35 mouse cellular contexts compared by ENCODE assay signal in genomic region chr11:80820085-80820484, GRCm38 (mm10). TPM values are rescaled to one million over a fixed set of nuclear protein-coding genes. Genes with fewer than 3 reads are reported as not detected.
DNase-seq lines count a peak whose midpoint lies in the region; ATAC-seq and TF ChIP-seq lines count a peak whose summit lies in the region.
"Had no signal": no experiment of that assay in that cellular context is flagged by ENCODE, and none has a peak within 500 bp of the region (broad histone marks: within the 10 kb centered on the region; RNA-seq: fewer than 3 reads in every experiment).

No protein-coding gene starts in this region.

- no peaks in the 10 kb centered on the region for H3K27me3 ChIP-seq in lung, embryonic 16.5 days (ENCODE audit: control insufficient read depth, insufficient read depth, low read depth, low read length)
- H3K27me3 ChIP-seq in small intestine, adult 2 months (ENCODE audit: control insufficient read depth, insufficient read depth, low read length) = no peaks in the 10 kb centered on the region
- no peaks in the 10 kb centered on the region for H3K27me3 ChIP-seq in forebrain, embryonic 14.5 days (replicated peaks; ENCODE audit: control insufficient read depth, insufficient read depth, low read length)
- H3K27me3 ChIP-seq: CH12.LX; embryonic facial prominence, embryonic 13.5 days; forebrain, embryonic 15.5 days; limb, embryonic 15.5 days; neural tube, embryonic 13.5 days had no signal

- H3K9me3 ChIP-seq in lung, embryonic 16.5 days (ENCODE audit: control insufficient read depth, low read length) = no peaks in the 10 kb centered on the region
- H3K9me3 ChIP-seq in forebrain, embryonic 14.5 days (replicated peaks; ENCODE audit: control insufficient read depth, low read length) = no peaks in the 10 kb centered on the region
- H3K9me3 ChIP-seq: embryonic facial prominence, embryonic 13.5 days; forebrain, embryonic 15.5 days; limb, embryonic 15.5 days; neural tube, embryonic 13.5 days had no signal

- H3K4me1 ChIP-seq in lung, embryonic 16.5 days (replicated peaks; ENCODE audit: control insufficient read depth, insufficient read depth, low read length) = peaks cover 12% of the 10 kb centered on the region
- H3K4me1 ChIP-seq in small intestine, adult 2 months (ENCODE audit: control insufficient read depth, insufficient read depth, insufficient read length, low read length) = peaks cover 24% of the 10 kb centered on the region; the same call in 1 of the 2 replicates
- H3K4me1 ChIP-seq in forebrain, embryonic 14.5 days (ENCODE audit: control insufficient read depth, insufficient read depth, low read length) = 0 out of 2 replicates have a peak, but pooled peaks cover 3% of the 10 kb centered on the region
- H3K4me1 ChIP-seq: forebrain, embryonic 15.5 days had no signal

- H3K4me2 ChIP-seq in lung, embryonic 16.5 days (ENCODE audit: low read depth, low read length) = no peak overlapping the region
- no peak overlapping the region for H3K4me2 ChIP-seq in forebrain, embryonic 14.5 days (ENCODE audit: low read length)
- H3K4me2 ChIP-seq: embryonic facial prominence, embryonic 13.5 days; forebrain, embryonic 15.5 days; heart, embryonic 11.5 days; limb, embryonic 15.5 days; neural tube, embryonic 13.5 days had no signal

- TF ChIP-seq POLR2A in small intestine, adult 2 months (IDR thresholded peaks at IDR 0.05; ENCODE audit: low read depth, low read length) = 0 out of 2 replicates have a peak, but pooled peaks have one; percentile 49

- H3K36me3 ChIP-seq in lung, embryonic 16.5 days (ENCODE audit: control insufficient read depth, insufficient read depth, low read length) = peaks cover 21% of the 10 kb centered on the region
- peaks cover 34% of the 10 kb centered on the region for H3K36me3 ChIP-seq in small intestine, adult 2 months (ENCODE audit: control insufficient read depth, insufficient read depth, low read length)
- peaks cover 18% of the 10 kb centered on the region; the same call in 1 of the 2 replicates for H3K36me3 ChIP-seq in forebrain, embryonic 14.5 days (ENCODE audit: control insufficient read depth, insufficient read depth, low read length)
- H3K36me3 ChIP-seq: forebrain, embryonic 15.5 days; neural tube, embryonic 13.5 days had no signal

- TF ChIP-seq CTCF in small intestine, adult 2 months (IDR thresholded peaks at IDR 0.05; ENCODE audit: extremely low read depth, insufficient read length, insufficient replicate concordance, low read depth, low read length) = no peak
- no peak for TF ChIP-seq CTCF in layer of hippocampus, adult 2 months (conservative IDR thresholded peaks at IDR 0.05)

- peak; percentile 44 for ATAC-seq in lung, embryonic 16.5 days (ENCODE audit: low read depth)
- no peak for ATAC-seq in forebrain, embryonic 14.5 days
- ATAC-seq: forebrain, embryonic 15.5 days; hindbrain, embryonic 16.5 days; midbrain, embryonic 16.5 days had no signal

- no peak overlapping the region for H3K27ac ChIP-seq in lung, embryonic 16.5 days (ENCODE audit: low read length)
- H3K27ac ChIP-seq in small intestine, adult 2 months (ENCODE audit: insufficient read depth, low read depth, low read length) = peak overlapping the region; percentile 92
- H3K27ac ChIP-seq in layer of hippocampus, adult 2 months = no peak overlapping the region
- no peak overlapping the region for H3K27ac ChIP-seq in forebrain, embryonic 14.5 days (ENCODE audit: low read depth, low read length)
- H3K27ac ChIP-seq: embryonic facial prominence, embryonic 13.5 days; forebrain, embryonic 15.5 days; left cerebral cortex, adult 2 months; limb, embryonic 15.5 days; liver, embryonic 14.5 days; neural tube, embryonic 13.5 days had no signal

- no peak overlapping the region for H3K4me3 ChIP-seq in lung, embryonic 16.5 days (ENCODE audit: low read length)
- no peak overlapping the region for H3K4me3 ChIP-seq in small intestine, adult 2 months (ENCODE audit: low read depth, low read length)
- no peak overlapping the region for H3K4me3 ChIP-seq in layer of hippocampus, adult 2 months
- no peak overlapping the region for H3K4me3 ChIP-seq in forebrain, embryonic 14.5 days (ENCODE audit: low read depth, low read length)
- H3K4me3 ChIP-seq: embryonic facial prominence, embryonic 13.5 days; erythroblast, embryonic 14.5 days; forebrain, embryonic 15.5 days; left cerebral cortex, adult 2 months; limb, embryonic 15.5 days; myocyte; neural tube, embryonic 13.5 days had no signal

- WGBS in lung, embryonic 16.5 days = 86% methylated on average over 3 of the region's 3 CpGs
- 43% methylated on average over 3 of the region's 3 CpGs for WGBS in small intestine, adult 2 months
- 92% methylated on average over 3 of the region's 3 CpGs for WGBS in forebrain, embryonic 14.5 days

- H3K9ac ChIP-seq in lung, embryonic 16.5 days (ENCODE audit: low read length) = no peak overlapping the region
- H3K9ac ChIP-seq in forebrain, embryonic 14.5 days (ENCODE audit: low read length) = no peak overlapping the region
- H3K9ac ChIP-seq: embryonic facial prominence, embryonic 13.5 days; forebrain, embryonic 15.5 days; limb, embryonic 15.5 days; liver, embryonic 14.5 days; neural tube, embryonic 13.5 days had no signal

- DNase-seq in urinary bladder, postnatal 14 days (ENCODE audit: low spot score) = peak; percentile 52
- DNase-seq in urinary bladder, postnatal 25 days (ENCODE audit: low spot score) = no peak
- no peak for DNase-seq in layer of hippocampus, adult 2 months (ENCODE audit: low spot score in 2 of 2)
- DNase-seq in forebrain, embryonic 14.5 days (ENCODE audit: low spot score) = no peak
- DNase-seq in thymus, postnatal 0 days (ENCODE audit: low spot score) = no peak
- DNase-seq: adrenal gland, postnatal 10 days; cerebellum, adult 18-20 months; cerebellum, postnatal 14 days; embryo, embryonic 11 days; kidney, adult 18-20 months; kidney, postnatal 4 days; left cerebral cortex, postnatal 4 days; retina, postnatal 1 day had no signal

RNA-seq across cellular contexts. Expression of gene Tmem98, which starts 10.1 kb away (rescaled TPM):
- polyA plus RNA-seq in lung, embryonic 16.5 days (2015; fragmentation: Nextera tagmentation; extraction: Ambion mirVana) = 119 and 123 TPM in 2 replicates
- polyA plus RNA-seq in small intestine, adult 2 months (2012; rRNA removed) = 100 and 209 TPM in 2 replicates
- 1 to 10 TPM; 6.0 to 9.0 TPM for total RNA-seq in layer of hippocampus, adult 2 months (2021)
- polyA plus RNA-seq in forebrain, embryonic 14.5 days (2014; fragmentation: Nextera tagmentation; extraction: Ambion mirVana) = 38.3 and 43.3 TPM in 2 replicates
- polyA plus RNA-seq in thymus, postnatal 0 days (2015; fragmentation: Nextera tagmentation; extraction: Ambion mirVana) = 6.5 and 7.2 TPM in 2 replicates
- polyA plus RNA-seq: erythroblast, embryonic 14.5 days had no signal

RNA-seq across cellular contexts. Expression of gene Spaca3, which starts 38.1 kb away (rescaled TPM):
- not detected in 2 replicates for polyA plus RNA-seq in lung, embryonic 16.5 days (2015; fragmentation: Nextera tagmentation; extraction: Ambion mirVana)
- polyA plus RNA-seq in small intestine, adult 2 months (2012; rRNA removed) = not detected in 2 replicates
- not detected for total RNA-seq in layer of hippocampus, adult 2 months (2021)
- not detected in 2 replicates for polyA plus RNA-seq in forebrain, embryonic 14.5 days (2014; fragmentation: Nextera tagmentation; extraction: Ambion mirVana)
- not detected in 2 replicates for polyA plus RNA-seq in thymus, postnatal 0 days (2015; fragmentation: Nextera tagmentation; extraction: Ambion mirVana)
- total RNA-seq: adrenal gland, postnatal 10 days; CH12.LX; gastrocnemius, adult 8-10 months; granulocyte monocyte progenitor cell, adult 5-6 weeks; hematopoietic stem cell, adult 5-6 weeks; layer of hippocampus, postnatal 10 days; left cerebral cortex, adult 2 months; left cerebral cortex, postnatal 4 days; megakaryocyte-erythroid progenitor cell, adult 5-6 weeks; MEL had no signal
- polyA plus RNA-seq: embryonic facial prominence, embryonic 13.5 days; erythroblast, embryonic 14.5 days; forebrain, embryonic 15.5 days; heart, embryonic 11.5 days; hindbrain, embryonic 16.5 days; kidney, embryonic 16.5 days; limb, embryonic 15.5 days; midbrain, embryonic 16.5 days; myocyte; neural tube, embryonic 13.5 days; urinary bladder, adult 2 months had no signal

RNA-seq across cellular contexts. Expression of gene Myo1d, which starts 40.3 kb away (rescaled TPM):
- polyA plus RNA-seq in lung, embryonic 16.5 days (2015; fragmentation: Nextera tagmentation; extraction: Ambion mirVana) = 21.0 and 21.7 TPM in 2 replicates
- 66.0 and 139 TPM in 2 replicates for polyA plus RNA-seq in small intestine, adult 2 months (2012; rRNA removed)
- total RNA-seq in layer of hippocampus, adult 2 months (2021) = 1 to 10 TPM; 6.2 to 8.0 TPM
- polyA plus RNA-seq in forebrain, embryonic 14.5 days (2014; fragmentation: Nextera tagmentation; extraction: Ambion mirVana) = 1.3 and 1.6 TPM in 2 replicates
- 2.5 and 2.8 TPM in 2 replicates for polyA plus RNA-seq in thymus, postnatal 0 days (2015; fragmentation: Nextera tagmentation; extraction: Ambion mirVana)
